Mouse (Mus musculus) forebrain, embryonic 14.5 days (tissue): ENCODE measurements around the gene Fbxo9. TPM values are rescaled to one million over a fixed set of nuclear protein-coding genes. Genes with fewer than 3 reads are reported as not detected.
"Not testable (repeated sequence)": the region's sequence is repeated elsewhere in the genome, so short reads cannot be mapped to it uniquely, and the experiment has no call there.

Experiments
- ATAC-seq: fragments of 200-750 bp; cut with Nextera tagmentation; 2 replicates; pipeline ENCODE4 v1.8.0; 2017; ENCODE audit warnings: mild to moderate bottlenecking, moderate library complexity
- DNase-seq: peaks from one replicate; pipeline ENCODE4 v3.0.0-alpha.2; 2015; ENCODE audit warnings: low spot score
- H3K27ac ChIP-seq: fragments of 300-500 bp; sonication (generic); 2 replicates; pipeline ENCODE4 v1.5.1; 2014; ENCODE audit warnings: low read depth, mild to moderate bottlenecking, control low read depth, low read length, moderate library complexity
- H3K27me3 ChIP-seq: fragments of 300-500 bp; sonication (generic); replicated peaks from 2 replicates; pipeline ENCODE4 v1.6.1; 2014; ENCODE audit warnings: low read length, control low read depth, mixed read lengths; ENCODE audit not compliant: control insufficient read depth, insufficient read depth
- H3K36me3 ChIP-seq: fragments of 300-500 bp; sonication (generic); 2 replicates; pipeline ENCODE4 v1.6.1; 2014; ENCODE audit warnings: low read length, control low read depth; ENCODE audit not compliant: control insufficient read depth, insufficient read depth
- H3K4me1 ChIP-seq: fragments of 300-500 bp; sonication (generic); 2 replicates; pipeline ENCODE4 v1.6.1; 2014; ENCODE audit warnings: antibody characterized with exemption, low read length, control low read depth; ENCODE audit not compliant: control insufficient read depth, insufficient read depth
- H3K4me2 ChIP-seq: fragments of 300-500 bp; sonication (generic); 2 replicates; pipeline ENCODE4 v1.6.1; 2014; ENCODE audit warnings: mild to moderate bottlenecking, control low read depth, low read length
- H3K4me3 ChIP-seq: fragments of 300-500 bp; sonication (generic); 2 replicates; pipeline ENCODE4 v1.5.1; 2014; ENCODE audit warnings: low read depth, low read length, control low read depth
- H3K9ac ChIP-seq: fragments of 300-500 bp; sonication (generic); 2 replicates; pipeline ENCODE4 v1.6.1; 2014; ENCODE audit warnings: mild to moderate bottlenecking, low read length, control low read depth, moderate library complexity
- H3K9me3 ChIP-seq: fragments of 300-500 bp; sonication (generic); replicated peaks from 2 replicates; pipeline ENCODE4 v1.6.1; 2016; ENCODE audit warnings: low read length, control low read depth, mixed read lengths; ENCODE audit not compliant: control insufficient read depth
- WGBS: fragments of 180-500 bp; shearing (Covaris S2); extraction: QIAGEN DNeasy Blood & Tissue Kit; methylation state at CpG from one replicate; pipeline ENCODE4 v1.1.7; 2014; 5-methylcytosine and 5-hydroxymethylcytosine counted together
- polyA plus RNA-seq: library from polyadenylated mRNA; unstranded; fragments of >200 nt; fragmentation: Nextera tagmentation; extraction: Ambion mirVana; gene quantifications from 2 replicates; pipeline ENCODE4 v1.2.1, GENCODE M21; 2014

The Fbxo9 gene
- polyA plus RNA-seq, 1 experiment from 2014 or later = 50.3 TPM

DNA sequence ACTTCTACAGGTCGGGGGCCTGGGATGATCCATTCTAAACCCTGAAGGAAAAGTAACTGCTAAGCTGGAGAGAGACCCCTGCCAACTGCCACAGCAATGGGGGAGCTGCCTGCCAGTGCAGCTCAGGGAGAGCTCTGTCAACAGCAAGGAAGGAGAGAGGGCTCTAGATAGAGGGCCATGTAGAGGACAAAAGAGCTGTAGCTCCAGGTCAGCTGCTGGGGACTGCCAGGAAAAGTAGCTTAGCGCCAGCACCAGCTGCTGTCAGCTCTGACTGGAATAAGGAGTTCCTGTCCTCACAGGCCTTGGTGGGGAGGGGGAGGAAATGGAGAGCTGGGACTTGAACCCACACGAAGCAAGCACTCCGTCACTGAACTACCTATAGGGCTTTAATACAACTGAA, 20.3 kb downstream of the Fbxo9 start:
- H3K27ac ChIP-seq = no peak overlapping the region
- ATAC-seq (no peak), DNase-seq (no peak)
- peaks cover 39% of the 10 kb centered on the region for H3K36me3 ChIP-seq
- H3K27me3 ChIP-seq = no peaks in the 10 kb centered on the region
- H3K9ac ChIP-seq = no peak overlapping the region
- H3K4me2 ChIP-seq = no peak overlapping the region
- WGBS = 75% methylated on average over 4 of the region's 4 CpGs
- no peak overlapping the region for H3K4me3 ChIP-seq
- H3K9me3 ChIP-seq = no peaks in the 10 kb centered on the region
- no peaks in the 10 kb centered on the region for H3K4me1 ChIP-seq

- no peak overlapping the region for H3K4me3 ChIP-seq
- no peak overlapping the region for H3K4me2 ChIP-seq
- no peak for DNase-seq
- no peak overlapping the region for H3K9ac ChIP-seq
- no peaks in the 10 kb centered on the region for H3K9me3 ChIP-seq
- H3K27me3 ChIP-seq = no peaks in the 10 kb centered on the region
- no peak for ATAC-seq
- H3K27ac ChIP-seq = no peak overlapping the region
- no peaks in the 10 kb centered on the region for H3K4me1 ChIP-seq
- H3K36me3 ChIP-seq = peaks cover 40% of the 10 kb centered on the region
- WGBS = 93% methylated on average over 9 of the region's 9 CpGs
Measured at GRCm38 (mm10) chr9:78087751-78088150, 21.1 kb downstream of the Fbxo9 start.

DNA sequence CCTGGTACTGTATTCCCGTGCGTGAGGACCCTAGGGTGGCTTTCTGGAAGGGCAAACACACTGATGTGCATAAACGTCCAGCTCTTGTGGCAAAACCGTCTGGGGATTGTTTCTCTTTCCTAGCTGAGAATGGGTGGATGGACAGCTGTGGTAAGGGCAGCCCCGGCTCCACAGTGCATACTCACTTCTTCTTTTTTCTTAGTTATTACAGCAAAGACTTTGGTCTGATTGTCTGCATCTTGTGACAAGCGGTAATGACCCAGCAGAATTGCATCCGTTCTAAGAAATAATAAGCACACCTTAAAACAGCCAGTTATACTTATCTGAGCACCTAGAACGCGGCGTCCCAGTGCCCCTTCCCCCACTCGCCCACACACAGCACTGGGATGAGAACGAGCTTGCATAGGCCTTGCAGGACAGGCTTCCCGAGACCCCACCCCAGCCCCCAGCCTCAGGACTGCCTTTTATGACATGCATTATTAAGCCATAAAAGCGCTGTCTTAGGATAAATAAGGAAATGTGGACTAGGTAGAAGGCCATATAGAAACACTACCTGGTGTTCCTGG, 23.1 kb downstream of the Fbxo9 start:
- WGBS = 89% methylated on average over 14 of the region's 14 CpGs
- Histone ChIP-seq H3K4me2 (no peak overlapping the region), H3K27me3 (no peaks in the 10 kb centered on the region), H3K27ac (no peak overlapping the region), H3K9ac (no peak overlapping the region), H3K4me1 (no peaks in the 10 kb centered on the region), H3K9me3 (no peaks in the 10 kb centered on the region), H3K36me3 (peaks cover 48% of the 10 kb centered on the region), H3K4me3 (no peak overlapping the region)
- DNase-seq = no peak
- no peak for ATAC-seq

DNA sequence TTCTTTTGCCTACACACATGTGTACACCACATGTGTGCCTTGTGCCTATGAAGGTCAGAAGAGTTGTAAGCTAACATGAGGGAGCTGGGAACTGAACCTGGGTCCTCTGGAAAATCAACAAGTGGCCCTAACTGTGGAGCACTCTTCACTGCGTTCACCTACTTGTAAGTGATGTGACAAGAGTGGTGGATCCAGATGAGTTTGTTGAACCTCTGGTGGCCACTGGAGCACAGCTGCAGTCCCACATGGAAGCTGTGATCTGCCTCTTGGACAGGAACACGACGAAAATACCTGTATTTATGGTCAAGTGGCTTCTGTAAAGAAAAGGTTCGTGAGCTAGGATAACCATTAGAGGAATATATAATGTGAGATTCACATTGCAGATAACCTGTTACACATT, 24.5 kb downstream of the Fbxo9 start:
- H3K4me3 ChIP-seq = no peak overlapping the region
- no peak for ATAC-seq
- H3K4me2 ChIP-seq = no peak overlapping the region
- H3K36me3 ChIP-seq = peaks cover 48% of the 10 kb centered on the region
- 94% methylated on average over 4 of the region's 4 CpGs for WGBS
- H3K27ac ChIP-seq = no peak overlapping the region
- no peak for DNase-seq
- H3K9ac ChIP-seq = no peak overlapping the region
- H3K27me3 ChIP-seq = no peaks in the 10 kb centered on the region
- no peaks in the 10 kb centered on the region for H3K9me3 ChIP-seq
- no peaks in the 10 kb centered on the region for H3K4me1 ChIP-seq

- Histone ChIP-seq H3K4me2 (no peak overlapping the region), H3K4me1 (no peaks in the 10 kb centered on the region), H3K36me3 (peaks cover 43% of the 10 kb centered on the region), H3K27me3 (no peaks in the 10 kb centered on the region), H3K4me3 (no peak overlapping the region), H3K9me3 (no peaks in the 10 kb centered on the region), H3K9ac (no peak overlapping the region), H3K27ac (no peak overlapping the region)
- WGBS = 78% methylated on average over 7 of the region's 7 CpGs
- no peak for ATAC-seq
- DNase-seq = no peak
Measured at GRCm38 (mm10) chr9:78081835-78082234, 27.0 kb downstream of the Fbxo9 start.

DNA sequence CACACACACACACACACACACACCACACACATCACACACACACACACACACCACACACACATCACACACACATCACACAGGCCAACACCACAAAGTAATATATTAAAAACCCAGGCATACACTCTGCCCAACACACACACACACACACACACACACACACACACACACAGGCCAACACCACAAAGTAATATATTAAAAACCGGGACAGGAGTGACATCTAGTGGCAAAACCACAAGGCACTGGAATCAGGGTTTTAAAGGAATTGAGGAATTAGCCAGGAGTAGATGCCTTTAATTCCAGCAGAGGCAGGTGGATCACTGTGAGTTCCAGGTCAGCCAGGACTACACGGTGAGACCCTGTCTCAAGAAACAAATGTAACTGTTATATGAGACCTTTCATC, 30.6 kb downstream of the Fbxo9 start:
- no peaks in the 10 kb centered on the region for H3K9me3 ChIP-seq
- no peak overlapping the region for H3K27ac ChIP-seq
- WGBS = 33% methylated on average over 2 of the region's 2 CpGs
- DNase-seq (peak; percentile 46), ATAC-seq (no peak)
- H3K4me1 ChIP-seq = no peaks in the 10 kb centered on the region
- no peak overlapping the region for H3K4me3 ChIP-seq
- H3K9ac ChIP-seq = no peak overlapping the region
- H3K36me3 ChIP-seq = peaks cover 10% of the 10 kb centered on the region
- no peak overlapping the region for H3K4me2 ChIP-seq
- H3K27me3 ChIP-seq = no peaks in the 10 kb centered on the region

DNA sequence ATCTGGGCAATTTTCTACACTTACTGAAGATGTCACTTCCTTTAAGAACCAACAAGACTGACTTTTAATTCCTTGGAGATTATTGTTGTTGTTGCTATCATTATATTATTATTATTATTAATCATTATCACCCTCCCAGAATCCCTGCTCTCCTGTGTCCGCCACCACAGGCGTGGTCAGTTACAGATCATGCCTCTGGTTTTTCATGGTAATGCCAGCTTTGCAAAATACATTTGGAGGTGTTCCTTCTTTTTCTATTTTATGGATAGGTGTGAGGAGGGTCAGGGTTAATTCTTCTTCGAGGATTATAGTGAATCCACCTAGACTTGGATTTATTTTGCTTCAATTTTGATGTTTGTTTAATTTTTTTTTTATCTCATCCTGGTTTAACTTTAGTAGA, 33.6 kb downstream of the Fbxo9 start:
- no peaks in the 10 kb centered on the region for H3K9me3 ChIP-seq
- H3K27ac ChIP-seq = no peak overlapping the region
- DNase-seq (no peak), ATAC-seq (no peak)
- no peaks in the 10 kb centered on the region for H3K27me3 ChIP-seq
- WGBS = 92% methylated on average over 3 of the region's 3 CpGs
- no peaks in the 10 kb centered on the region for H3K36me3 ChIP-seq
- no peak overlapping the region for H3K4me2 ChIP-seq
- no peak overlapping the region for H3K4me3 ChIP-seq
- H3K9ac ChIP-seq = no peak overlapping the region
- no peaks in the 10 kb centered on the region for H3K4me1 ChIP-seq

DNA sequence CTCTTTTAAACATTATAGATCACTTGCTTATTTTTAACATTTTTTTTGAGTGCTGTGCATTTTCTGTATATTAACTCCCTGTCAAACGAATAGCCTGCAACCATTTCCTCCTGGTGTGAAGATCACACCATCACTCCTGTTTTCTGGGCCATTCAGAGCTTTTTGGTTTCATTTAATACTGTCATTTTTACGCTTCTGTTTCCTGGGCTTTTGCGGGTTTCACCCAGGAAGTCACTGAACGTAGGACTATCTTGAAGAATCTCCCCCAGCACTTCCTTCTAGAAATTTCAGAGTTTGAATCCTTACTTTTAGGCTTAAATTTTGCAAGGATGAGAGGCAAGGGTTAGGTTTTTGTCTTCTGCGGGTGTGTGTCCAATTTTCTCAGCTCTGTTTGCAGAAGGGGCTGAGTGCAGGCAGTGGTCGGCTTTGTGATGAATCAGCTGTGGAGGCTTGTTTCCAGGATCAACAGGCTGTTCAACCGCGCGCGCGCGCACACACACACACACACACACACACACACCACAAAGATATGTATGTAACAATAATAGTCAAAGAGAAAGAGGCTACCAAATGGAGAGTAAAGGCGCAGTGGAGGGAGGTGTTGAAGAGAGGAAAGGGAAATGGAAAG, 35.0 kb downstream of the Fbxo9 start:
- Histone ChIP-seq H3K9ac (no peak overlapping the region), H3K4me1 (no peaks in the 10 kb centered on the region), H3K4me3 (no peak overlapping the region), H3K27ac (no peak overlapping the region), H3K9me3 (no peaks in the 10 kb centered on the region), H3K4me2 (no peak overlapping the region), H3K27me3 (no peaks in the 10 kb centered on the region), H3K36me3 (no peaks in the 10 kb centered on the region)
- 93% methylated on average over 13 of the region's 13 CpGs for WGBS
- DNase-seq (no peak), ATAC-seq (no peak)

DNA sequence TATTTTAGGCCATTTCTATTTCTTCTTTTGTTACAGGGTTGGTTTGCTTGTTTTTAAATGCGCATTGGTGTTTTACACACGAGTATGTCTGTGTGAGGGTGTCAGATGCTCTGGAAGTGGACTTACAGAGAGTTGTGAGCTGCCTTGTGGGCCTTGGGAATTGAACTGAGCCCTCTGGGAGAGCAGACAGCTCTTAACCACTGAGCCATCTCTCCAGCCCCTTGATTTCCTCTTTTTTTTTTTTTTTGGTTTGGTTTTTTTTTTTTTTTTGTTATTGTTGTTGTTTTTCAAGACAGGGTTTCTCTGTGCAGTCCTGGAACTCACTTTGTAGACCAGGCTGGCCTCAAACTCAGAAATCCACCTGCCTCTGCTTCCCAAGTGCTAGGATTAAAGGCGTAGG, 35.6 kb downstream of the Fbxo9 start:
- not testable (repeated sequence) for H3K27me3 ChIP-seq, H3K27ac ChIP-seq, ATAC-seq, H3K4me2 ChIP-seq, H3K4me3 ChIP-seq, H3K4me1 ChIP-seq, H3K9ac ChIP-seq, DNase-seq, H3K9me3 ChIP-seq, H3K36me3 ChIP-seq
- WGBS = 88% methylated on average over 3 of the region's 3 CpGs
